Mouse (Mus musculus): ENCODE data around the gene Fkbp15. TPM values are rescaled to one million over a fixed set of nuclear protein-coding genes. Genes with fewer than 3 reads are reported as not detected.

Gene Fkbp15
- total RNA-seq, 2 experiments from 2014 or later = 25.9 to 31.6 TPM

DNA sequence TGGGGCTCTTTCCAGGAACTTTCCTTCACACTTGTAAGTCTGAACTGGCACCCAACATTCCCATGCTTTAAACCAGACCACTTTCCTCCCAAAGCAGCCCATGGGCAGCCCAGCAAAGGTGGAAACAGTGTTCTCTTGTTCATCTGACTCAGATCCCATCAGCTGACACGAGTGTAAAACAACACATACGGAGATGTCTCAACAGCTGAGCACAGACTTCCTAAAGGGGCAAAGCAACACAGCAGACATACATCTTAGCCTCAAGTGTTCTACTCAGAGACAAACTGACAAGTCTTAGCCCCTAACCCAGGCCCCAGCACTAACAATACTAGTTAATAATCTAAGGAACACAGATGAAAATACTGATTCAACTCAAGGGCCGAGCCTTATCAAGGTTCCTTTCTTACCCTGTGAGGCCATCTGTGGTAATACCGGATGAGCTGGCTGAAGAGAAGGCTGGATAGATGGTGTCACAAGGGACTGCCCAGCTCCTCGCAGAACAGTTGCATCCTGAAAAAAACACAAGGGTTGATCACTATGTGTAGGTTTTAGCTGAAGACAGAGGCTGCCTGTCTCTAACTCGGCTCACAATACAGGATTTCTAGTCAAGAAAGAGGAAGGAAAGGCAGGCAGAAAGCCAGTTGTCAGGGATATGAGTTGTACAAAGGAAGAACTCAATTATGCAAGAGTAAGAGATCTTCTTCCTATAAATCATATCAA is 31.2 kb downstream of the Fkbp15 start:
- no peak for ATAC-seq (replicated peaks; ENCODE audit: low FRiP score, poor library complexity, severe bottlenecking)

GRCm38 (mm10) chr4:62326111-62326510 is 34.2 kb downstream of the Fkbp15 start:
- no peak for ATAC-seq (replicated peaks; ENCODE audit: low FRiP score, poor library complexity, severe bottlenecking)

DNA sequence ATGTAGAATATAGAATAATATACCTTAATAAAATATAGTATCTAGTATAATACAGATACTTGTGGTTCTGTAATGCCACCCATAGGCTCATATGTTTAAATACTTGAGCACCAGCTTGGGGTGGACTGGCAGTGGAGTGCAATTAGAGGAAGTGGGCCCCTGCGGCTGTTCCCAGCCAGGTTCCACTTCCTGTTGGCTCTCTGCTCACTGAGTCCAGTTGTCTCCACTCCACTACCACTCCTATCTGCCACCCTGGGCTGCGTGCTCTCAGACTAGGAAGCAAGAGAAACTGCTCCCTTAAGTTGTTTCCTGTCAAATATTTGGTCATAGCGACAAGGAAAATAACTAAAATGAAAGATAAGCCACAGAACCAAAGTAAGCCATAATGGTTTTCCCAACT is 37.7 kb downstream of the Fkbp15 start:
- ATAC-seq (replicated peaks; ENCODE audit: low FRiP score, poor library complexity, severe bottlenecking) = no peak

DNA sequence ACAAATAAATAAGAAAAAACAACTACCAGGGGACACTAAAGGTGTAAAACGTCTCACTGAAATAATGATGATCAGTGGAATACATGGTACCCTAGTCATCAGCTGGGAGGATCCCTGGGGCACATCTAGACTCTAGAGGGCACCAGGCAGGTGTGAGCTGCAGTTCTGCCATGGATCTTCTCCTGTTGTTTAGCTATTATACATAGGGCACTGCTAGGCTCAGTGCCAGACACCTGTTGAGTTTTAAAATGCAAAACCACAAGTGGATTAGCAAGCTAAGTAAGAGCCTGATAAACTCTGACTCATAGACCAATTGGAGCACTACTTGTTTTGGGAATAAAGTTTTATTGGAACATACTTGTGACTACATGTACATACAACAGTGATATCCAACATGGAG is 42.1 kb downstream of the Fkbp15 start:
- no peak for ATAC-seq (replicated peaks; ENCODE audit: low FRiP score, poor library complexity, severe bottlenecking)

- no peak for ATAC-seq (replicated peaks; ENCODE audit: low FRiP score, poor library complexity, severe bottlenecking)
Measured at GRCm38 (mm10) chr4:62316456-62316855, 43.9 kb downstream of the Fkbp15 start.

DNA sequence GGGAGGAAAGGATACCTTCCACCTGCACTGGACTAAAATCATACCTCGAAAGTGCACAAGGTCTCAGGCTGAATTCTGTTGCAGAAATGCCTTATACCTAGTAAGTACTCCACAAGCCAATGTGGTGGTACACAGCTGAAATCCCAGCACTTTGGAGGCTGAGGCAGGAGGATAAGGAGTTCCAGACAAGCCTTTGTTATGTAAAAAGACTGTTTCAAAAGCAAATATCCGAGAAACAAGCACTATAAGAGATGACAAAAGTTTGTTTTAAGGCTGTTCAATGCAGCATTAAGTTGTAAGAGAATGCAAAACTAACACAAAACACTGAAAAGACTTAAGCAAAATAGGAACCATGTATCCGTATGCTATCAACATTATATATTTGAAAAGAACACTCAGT is 45.8 kb downstream of the Fkbp15 start:
- ATAC-seq (replicated peaks; ENCODE audit: low FRiP score, poor library complexity, severe bottlenecking) = no peak

DNA sequence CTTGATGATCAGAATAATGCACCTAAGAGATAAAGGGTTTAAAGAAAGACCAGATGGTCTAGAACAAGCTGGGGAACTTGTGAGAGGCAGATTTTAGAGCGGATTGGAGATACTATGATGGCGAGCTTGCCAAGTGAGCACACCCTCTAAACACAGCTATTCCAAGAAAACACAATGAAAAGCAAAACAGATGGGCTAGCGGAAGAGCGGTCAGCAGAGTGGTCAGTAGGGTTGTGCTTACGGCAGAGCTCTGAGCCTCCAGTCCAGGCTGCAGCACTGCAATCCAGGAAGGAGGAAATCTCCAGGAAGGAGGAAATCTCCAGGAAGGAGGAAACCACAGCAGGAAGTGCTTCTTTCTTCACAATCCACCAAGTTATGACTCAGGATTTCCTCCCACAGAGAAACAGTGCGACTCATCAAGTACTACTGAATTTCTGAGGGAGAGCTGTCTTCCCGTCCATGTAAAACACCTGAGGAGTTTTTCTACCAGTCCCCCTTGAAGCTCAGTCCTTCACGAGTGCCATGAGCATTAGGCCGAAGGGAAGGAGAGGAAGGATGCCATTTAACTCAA is 46.6 kb downstream of the Fkbp15 start:
- no peak for ATAC-seq (replicated peaks; ENCODE audit: low FRiP score, poor library complexity, severe bottlenecking)

DNA sequence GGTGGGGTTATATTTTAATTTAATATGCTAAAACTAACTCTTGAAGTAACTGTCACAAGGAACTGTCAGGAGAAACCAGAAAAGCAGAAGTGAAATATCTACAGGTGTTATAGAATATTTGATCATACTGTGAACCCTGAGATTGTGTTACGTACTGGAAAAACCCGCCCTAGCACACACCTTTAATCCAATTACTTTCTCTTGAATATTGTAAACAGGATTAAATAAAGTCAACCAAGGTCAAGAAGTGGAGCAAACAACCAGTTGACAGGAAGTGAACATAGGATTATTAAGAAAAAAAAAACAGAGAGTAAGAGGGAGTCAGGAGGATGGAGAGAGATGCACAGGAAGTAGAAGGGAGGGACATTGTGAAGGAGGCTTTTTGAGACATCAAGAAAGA is 47.5 kb downstream of the Fkbp15 start:
- no peak for ATAC-seq (replicated peaks; ENCODE audit: low FRiP score, poor library complexity, severe bottlenecking)

DNA sequence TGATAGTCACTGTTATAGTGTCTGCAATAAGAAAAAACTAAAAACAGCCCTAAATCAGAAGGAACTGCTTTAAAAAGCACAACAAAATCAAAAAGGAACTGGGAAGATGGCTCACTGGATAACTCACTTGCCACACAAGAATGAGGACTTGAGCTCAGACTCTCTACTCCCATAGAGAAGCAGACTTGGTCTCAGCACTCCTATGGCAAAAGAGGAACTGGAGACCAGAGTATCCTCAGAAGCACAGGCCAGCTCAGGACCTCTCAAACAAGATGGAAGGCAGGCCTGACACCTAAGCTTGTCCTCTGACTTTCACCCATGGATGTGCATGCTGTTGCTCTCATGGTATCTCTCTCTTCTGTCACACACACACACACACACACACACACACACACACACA is 51.9 kb downstream of the Fkbp15 start:
- no peak for ATAC-seq (replicated peaks; ENCODE audit: low FRiP score, poor library complexity, severe bottlenecking)

DNA sequence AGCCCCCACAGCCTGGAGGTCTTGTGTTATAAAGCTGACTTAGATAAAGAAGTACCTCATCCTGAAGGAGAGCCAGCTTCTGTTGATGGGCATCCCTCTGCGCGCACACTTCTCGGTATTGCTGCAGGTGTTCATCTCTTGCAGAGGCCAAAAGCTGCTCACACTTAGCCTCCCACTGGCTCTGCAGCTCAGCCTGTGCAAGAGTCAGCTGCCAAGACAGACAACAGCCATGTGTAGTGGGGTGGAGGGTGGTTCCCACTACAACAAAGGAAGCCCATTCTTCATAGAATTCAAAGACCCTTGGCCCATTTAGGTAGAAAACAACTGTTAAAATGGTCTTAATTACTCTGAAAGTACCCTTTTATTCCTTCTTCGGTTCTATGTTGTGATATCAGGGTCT is 53.5 kb downstream of the Fkbp15 start:
- ATAC-seq (replicated peaks; ENCODE audit: low FRiP score, poor library complexity, severe bottlenecking) = no peak

GRCm38 (mm10) chr4:62306301-62306700 is 54.0 kb downstream of the Fkbp15 start:
- ATAC-seq (replicated peaks; ENCODE audit: low FRiP score, poor library complexity, severe bottlenecking) = no peak

- ATAC-seq (replicated peaks; ENCODE audit: low FRiP score, poor library complexity, severe bottlenecking) = no peak
Measured at GRCm38 (mm10) chr4:62303288-62303687, 57.1 kb downstream of the Fkbp15 start.

GRCm38 (mm10) chr4:62302795-62303194 is 57.6 kb downstream of the Fkbp15 start:
- no peak for ATAC-seq (replicated peaks; ENCODE audit: low FRiP score, poor library complexity, severe bottlenecking)

- ATAC-seq (replicated peaks; ENCODE audit: low FRiP score, poor library complexity, severe bottlenecking) = no peak
Measured at GRCm38 (mm10) chr4:62300001-62300400, 60.3 kb downstream of the Fkbp15 start.

DNA sequence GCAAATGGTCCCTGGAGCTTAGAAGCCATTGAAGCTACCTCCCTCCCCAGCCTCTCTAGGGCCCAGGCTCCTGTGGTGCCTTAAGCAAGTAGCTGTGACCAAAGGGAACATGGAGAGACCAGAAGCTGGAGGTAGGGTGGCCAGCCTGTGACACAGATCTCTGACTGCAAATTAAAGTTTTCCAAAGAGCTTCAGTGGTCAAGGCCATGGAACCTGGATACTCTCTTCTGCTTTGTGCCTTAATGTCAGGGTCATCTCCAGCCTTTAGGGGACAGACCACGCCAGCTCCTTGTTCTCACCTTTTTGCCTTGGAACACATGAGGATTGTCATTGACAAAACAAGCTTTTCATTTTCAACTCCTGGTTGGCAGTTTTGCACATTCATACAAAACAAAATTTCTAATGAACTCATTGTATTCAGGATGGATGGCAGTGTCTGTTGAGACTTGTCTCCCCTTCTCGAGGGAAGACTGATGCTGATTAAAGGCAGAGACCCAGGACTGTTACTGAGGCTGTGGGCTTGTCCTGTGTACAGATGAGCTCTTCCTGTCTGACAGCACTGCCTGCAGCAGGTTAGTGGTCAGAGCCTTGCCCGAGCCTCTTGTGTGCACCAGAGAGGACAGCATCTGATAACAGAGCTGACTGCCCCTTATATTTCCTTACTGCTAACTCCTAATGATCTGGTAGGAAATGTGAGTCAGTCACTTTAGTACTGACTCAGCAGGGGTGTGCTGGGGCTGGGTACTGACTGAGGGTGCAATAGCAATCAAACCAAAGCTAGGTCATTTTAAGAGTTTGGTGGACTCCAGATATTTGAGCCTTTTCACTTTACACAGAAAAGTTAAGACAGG is 62.8 kb downstream of the Fkbp15 start:
- ATAC-seq (replicated peaks; ENCODE audit: low FRiP score, poor library complexity, severe bottlenecking) = no peak

GRCm38 (mm10) chr4:62294741-62295140 is 65.6 kb downstream of the Fkbp15 start:
- ATAC-seq (replicated peaks; ENCODE audit: low FRiP score, poor library complexity, severe bottlenecking) = no peak

DNA sequence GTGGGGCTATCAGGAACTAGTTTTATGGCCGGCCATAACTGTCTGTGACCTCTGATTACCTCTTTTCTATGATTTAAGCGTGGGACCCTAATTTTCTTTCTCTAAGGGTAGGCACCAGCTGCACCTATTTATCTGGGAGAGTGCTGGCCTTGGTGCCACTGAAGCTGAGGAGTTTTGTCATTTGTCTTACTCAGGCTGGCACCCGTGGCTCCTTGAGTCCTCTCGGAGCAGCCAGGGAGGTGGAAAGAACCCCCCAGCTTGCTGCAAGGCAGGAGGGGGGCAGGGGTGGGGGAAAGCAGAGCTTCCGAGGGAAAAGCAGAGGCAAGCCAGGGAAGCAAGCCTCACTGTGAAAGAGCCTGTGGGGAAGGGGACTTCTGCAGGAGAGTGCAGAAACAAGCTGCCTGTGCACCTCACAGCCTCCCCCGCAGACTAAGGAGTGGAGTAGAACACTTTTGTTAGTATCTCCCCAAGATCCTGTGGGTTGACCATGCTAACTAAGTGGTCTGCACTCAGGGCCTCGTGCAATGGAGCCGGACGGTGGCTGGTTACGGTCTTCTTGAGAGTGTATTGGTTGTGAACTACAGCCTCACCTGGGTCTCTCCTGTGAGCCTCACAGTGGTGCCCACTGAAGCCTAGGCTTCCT is 67.0 kb downstream of the Fkbp15 start:
- no peak for ATAC-seq (replicated peaks; ENCODE audit: low FRiP score, poor library complexity, severe bottlenecking)

DNA sequence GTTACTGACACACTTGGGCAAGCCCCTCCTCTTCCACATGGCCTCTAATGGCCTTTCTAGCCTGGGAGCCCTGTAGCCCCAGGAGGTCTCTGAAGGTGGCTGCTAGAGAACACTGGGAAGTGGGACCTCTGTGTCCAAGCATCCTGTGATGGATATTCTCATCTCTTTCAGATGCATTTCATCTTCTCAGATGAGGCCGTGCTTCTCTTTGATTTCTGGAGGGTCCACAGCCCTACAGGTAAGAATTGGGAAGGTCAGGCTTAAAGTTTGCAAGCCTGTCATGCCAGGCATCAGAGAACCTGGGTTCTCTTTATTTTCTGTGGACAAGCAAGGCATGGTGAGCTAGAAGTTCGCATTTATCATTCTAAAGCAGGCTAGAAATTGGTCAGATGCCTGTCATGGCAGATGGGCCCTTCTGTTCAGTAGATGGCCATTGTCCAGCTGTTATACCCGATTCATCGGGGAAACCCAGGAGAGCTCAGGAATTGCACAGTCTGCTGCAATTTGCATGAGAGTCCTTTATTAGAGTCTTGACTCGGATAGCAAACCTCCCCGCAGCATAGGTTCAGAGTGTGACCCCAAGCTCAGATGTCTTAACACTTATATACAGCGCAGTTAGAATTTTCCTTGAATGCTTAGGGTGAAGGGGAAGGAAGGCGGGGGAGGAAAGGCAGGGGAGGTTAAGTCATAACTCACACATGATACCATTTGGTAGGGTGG is 67.7 kb downstream of the Fkbp15 start:
- no peak for ATAC-seq (replicated peaks; ENCODE audit: low FRiP score, poor library complexity, severe bottlenecking)

- ATAC-seq (replicated peaks; ENCODE audit: low FRiP score, poor library complexity, severe bottlenecking) = no peak
Measured at GRCm38 (mm10) chr4:62290816-62291505, 69.4 kb downstream of the Fkbp15 start.
